Mouse (Mus musculus) urinary bladder, postnatal 36 days (tissue): ENCODE measurements around the gene Mn1.

ENCODE experiments used
- DNase-seq, 2 experiments: peaks; one replicate each; pipeline ENCODE4 v3.0.0; 2022; ENCODE audit warnings: low spot score in 2 of 2, mixed read lengths in 1 of 2

Gene Mn1

DNA sequence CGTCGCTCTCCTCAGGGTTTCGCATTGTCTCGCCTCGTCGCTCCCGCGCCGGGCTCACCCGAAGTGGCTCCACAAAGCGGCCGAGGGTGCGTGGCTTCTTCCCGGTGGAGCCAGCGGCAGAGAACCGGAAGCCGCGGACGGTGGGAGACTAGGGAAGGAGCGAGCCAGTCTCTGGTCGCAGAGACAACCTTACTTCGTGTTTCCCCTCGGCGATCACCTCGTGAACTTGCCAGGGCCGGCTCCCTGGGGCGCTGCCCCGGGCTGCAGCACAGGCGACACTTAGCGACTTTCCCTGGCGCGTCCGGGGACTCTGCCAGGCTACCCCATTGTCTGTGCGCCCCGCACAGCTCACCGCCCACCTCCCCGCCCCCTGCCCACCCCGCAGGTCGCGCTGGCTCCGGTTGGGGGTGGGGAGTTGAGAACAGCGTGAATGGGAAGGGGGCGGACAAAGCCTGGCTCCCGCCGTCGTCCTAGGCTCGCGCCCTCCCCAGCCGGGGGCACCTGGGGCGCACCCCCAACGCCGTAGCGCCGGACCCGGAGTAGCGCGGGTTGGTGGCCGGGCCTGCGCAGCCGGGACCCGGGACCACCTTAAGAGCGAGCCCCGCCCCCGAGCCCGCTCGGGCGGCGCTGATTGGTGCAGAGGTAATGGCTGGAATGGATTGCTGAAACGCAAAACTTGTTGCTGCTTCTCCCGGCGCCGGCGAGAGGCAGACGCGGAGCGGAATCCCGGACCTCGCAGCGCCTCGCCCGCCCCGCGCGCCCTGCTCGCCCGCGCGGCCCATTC lies at the start of gene Mn1:
Gene Mn1, plus strand, starts transcription at position 772 of the 784 bp plus-strand sequence.
- DNase-seq: peak; percentile 68 to 85

DNA sequence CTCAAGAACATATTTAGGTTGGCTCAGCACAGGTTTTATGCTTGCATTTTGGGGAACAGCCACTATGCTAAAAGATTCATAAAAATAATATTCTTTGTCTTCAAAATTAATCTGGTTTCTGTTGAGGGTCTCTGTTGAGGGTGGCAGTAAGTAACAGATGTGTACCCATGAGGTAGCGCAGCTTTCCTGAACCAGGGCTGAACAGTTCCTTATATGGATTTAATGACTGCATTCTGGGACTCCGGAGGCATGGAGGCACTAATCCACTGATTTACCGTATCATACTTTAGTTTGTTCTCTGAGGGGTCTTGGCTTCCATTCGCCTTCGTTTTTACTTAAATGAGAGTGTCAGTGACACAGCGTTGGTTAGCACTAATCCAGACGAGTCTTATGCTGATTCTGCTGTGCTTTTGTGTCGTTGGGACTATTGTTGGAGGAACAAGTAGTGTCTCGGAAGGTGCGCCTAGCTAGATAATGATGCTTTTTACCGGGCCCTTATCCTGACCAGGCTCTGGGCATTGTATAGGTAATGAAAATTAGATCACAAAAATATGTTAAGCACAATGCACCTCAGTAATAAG lies 49.1 kb upstream of the Mn1 start:
- no peak for DNase-seq

DNA sequence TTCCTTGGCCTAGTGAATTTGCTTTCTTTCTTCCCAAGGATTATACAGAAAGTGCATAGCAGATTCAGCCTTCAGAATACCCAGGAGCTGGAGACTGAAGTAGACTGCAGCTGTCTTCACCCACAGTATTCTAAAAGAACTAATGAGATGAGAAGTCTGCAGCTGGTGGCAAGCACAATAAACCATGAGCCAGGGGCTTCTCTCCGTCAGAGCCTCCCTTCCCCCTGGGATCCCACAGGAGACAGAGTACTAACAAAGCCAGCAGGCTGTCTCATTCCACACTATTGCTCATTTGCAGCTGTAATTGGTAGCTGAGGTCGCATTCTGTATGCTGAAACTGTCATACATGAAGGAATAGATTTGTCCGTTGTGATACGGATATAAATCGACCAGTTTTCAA lies 48.6 kb upstream of the Mn1 start:
- DNase-seq: no peak

DNA sequence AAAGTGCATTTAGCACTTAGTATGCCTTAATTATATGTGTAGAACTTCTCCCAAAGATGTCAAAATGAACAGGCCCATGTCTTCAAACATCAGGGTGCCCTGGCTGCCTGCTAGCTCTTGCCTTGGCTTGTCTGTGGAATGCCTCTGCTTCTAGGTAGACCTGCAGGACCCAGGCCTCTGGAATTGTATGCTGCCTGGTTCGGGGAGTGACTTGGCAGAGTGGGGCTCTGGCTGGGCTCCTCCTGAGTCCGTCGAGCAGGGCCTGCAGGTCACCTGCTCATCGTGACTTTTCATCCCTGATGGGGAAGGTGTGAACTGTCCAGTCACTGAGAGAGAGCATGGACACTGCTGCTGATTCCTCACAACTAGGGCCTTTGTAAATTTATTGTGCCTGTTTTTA lies 41.5 kb upstream of the Mn1 start:
- DNase-seq: no peak

DNA sequence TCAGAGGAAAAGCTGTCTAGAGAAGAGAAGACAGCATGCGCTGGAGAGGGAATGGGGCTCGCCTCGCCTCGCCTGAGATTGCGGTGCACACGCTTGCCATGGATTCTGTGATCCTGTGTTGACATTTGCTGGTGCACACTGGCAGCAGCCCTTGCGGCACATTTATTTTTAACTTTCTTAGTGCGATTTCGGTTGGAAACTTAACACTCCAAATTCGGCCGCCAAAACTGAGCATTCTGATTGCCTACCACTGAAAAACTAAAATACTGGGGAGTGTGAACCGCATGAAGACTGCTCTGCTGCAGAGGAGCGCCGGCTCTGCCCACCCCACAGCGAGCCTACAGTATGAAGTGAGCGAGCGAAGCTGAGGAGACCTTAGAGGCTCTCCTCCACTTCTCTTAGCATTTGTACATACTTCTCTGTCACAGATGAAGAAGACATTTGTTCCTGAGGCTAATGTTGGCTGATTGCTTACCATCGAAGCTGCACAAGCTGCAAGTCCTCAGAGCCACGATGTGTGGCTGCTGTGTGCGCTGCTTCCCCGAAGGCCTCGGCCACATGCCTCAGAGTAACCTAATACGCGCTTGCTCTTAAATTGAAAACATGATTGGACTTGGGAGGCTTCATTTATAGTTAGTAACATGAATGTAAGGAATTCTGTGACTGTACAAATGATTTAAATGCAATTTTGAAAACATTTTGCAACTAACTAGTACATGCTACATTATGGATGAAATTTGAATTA lies 40.7 kb upstream of the Mn1 start:
- no peak for DNase-seq

DNA sequence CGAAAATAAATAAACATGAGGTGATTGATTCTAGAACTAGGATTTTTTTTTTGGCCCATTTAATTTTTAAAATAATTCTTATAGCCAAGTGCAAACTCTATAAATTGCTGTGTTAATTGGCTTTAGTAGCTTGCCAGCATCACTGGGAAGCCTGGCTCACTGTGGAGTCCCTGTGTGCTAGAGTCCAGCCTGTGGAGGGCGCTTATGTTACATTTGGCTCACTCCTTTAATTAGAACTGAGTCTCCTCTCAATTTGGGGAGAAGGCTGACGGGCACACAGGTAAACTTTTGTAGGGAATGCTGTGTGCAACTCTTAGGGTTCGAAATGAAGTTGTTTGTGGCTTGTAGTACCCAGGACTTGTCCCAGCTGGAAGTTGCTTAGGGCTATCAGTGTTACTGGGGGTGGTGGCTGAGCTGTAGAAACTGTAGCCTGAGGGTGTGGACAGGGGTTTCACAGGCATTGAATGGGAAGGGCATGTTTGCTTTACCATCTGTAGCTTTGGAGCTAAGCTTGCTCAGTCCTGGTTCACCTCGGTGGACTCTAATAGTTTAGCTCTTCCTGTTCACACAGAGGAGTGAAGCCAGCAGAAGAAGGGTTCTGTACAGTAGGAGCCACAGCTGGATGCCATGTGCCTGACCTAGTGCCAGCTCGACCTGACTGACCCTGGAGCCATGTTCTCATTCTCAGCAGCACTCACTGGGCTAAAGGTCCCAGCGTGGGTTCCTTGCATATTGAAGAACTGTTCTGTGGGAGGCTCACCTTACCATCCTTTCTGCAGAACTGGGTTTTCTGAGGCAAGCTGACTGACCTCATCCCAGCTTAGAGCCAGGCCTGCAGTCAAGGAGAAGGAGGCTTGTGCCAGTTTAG lies 38.8 kb upstream of the Mn1 start:
- DNase-seq: peak in 1 of 2 experiments; percentile 46

DNA sequence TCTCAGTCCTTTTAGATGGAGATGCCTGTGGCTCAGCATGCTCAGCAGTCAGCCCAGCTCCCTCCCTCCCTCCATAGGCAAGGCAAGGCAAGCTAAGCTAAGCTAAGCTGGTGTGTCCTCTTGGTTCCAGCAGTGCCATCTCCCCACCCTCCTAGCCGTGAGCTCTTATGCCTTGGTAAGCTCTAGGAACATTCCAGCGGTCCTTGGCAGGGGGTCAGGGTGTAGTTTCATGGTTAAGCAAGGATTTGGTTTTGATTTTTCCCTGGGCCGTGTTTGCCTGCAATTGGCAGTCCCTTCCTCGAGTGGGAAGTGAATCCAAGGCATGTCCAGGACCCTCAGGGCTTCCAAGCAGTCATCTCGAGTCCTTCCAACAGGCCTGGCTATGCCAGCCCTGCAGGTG lies 33.8 kb upstream of the Mn1 start:
- peak in 1 of 2 experiments; percentile 28 for DNase-seq

DNA sequence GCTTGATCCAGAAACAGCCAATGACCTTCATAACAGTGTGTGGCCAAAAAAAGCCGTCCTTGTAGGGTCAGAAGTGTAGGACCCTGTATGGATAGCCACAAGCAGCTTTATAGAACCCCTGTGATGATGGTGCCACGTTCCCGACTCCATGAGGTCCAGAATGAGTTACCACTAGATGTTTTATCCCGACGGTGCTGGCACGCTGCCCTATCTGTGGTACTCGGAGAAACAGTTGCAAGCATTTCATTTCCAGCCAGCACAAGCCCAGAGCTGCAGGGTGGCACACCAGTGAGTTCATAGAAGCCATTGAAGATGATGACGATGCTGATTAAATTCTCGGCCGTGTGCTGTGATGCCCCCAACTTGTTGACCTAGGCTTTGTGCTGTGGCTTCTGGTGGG lies 26.3 kb upstream of the Mn1 start:
- no peak for DNase-seq

DNA sequence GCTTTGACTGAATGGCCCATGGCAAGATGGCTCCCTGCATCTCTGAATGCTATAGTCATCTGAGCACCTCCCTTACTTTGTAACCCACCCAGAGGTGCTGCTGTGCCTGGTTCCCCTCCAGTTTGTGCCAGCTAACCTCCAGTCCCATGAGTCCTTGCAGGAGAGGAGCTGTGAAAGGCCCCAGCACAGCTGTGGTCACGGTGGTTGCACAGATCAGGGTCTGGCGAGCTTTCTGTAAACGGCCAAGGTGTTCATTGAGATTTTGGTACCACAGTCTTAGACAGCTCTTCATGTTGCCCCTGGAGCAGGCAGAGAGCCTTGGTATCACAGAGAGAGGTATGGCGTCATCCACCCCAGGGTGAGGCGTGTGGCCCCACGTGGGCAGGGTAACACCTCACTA lies 25.7 kb upstream of the Mn1 start:
- no peak for DNase-seq

DNA sequence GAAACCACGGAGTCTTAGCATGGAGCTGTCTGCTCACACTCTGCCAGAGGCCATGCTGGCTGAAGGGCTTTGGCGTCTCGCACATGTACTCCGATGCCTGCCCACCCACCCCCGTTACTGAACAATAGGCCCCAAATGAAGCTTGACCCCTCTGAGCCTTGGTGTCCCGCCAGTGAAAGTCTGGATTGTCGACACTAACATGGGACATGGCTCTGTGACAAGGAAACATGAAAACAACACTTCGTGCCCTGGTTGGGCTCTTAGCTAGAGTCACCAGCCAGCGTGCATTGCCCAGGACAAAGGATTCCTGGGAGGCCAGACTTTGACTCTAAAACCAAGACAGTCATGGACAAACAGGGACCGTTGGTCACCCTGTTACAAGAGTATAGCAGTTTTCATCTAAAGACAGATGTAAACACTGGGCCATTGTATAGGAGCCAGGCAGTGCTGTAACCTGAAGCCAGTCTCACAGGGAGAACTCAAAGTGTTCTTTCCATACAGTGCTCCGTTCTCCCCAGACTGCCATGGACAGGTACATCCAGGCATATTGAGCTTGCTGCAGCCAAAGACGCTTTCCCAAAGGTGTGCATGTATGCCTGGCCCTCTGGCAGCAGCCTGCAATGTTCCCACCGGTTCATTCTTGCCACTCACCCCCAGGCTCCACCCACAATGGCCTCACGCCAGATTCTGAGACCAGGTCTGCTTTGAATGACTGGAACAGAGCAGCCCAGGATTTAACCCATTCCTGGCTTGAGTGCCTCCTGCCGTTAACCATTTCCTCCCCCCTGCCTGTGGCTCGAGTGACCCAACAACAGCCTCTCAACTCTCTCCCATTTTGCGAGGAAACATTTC lies 23.6 kb upstream of the Mn1 start:
- DNase-seq: peak; percentile 28 to 57

DNA sequence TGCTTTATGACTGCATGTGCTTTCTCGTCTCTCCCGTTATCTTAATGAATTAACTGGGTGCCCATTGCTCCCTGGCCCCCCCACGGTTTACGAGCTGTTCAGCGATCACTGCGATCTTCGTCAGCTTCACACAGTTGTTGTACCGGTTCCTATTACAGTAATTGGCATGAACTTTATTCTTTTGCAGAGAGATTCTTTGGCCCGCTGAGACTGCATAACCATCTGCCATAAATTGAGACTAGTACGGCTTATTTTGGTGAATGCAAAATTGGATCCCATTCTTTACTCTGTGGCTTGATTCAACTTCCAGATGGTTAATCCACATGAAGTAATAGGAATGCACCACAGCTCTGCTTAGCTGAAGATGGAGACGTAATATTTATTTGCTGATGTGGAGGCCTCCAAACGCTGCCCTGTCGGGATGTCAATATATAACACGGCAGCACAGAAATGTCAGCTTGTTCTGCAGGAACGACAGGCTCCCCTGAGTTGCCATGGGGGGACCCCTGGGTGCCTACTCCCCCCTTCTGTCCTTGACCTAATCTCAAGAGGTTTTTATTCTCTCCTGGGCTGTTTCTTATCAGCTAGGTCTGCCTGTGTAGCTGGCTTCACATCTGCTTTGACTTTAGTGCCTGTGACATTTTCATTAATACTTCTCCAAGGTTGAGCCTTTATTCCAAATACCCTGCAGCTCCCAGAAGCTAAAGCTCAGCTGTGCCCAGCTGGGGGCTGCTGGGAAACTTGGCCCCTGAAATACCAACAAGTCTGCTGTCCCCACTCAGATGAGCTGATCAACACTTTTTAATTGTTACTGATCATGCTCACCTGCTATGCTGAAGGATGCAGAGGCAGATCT lies 22.7 kb upstream of the Mn1 start:
- DNase-seq: no peak

DNA sequence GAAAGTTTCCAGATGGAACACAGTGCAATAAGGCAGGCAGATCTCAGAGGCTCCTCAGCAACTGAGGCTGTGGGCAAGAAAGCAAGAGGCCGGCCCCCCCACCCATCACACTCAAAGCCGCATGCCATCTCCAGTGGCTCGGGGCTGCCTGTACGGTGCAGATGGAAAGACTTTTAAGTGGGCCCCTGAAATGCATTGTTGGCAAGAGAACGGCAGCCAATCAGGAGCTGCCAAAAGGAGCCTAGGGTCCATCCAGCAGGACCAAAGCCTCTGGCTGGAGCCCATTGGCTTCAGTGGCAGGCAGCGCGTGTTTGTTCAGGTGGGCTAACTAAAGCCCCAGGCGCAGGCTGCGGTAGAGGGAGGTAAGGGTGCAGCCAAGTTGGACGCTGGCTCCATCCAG lies 21.4 kb upstream of the Mn1 start:
- DNase-seq: no peak

DNA sequence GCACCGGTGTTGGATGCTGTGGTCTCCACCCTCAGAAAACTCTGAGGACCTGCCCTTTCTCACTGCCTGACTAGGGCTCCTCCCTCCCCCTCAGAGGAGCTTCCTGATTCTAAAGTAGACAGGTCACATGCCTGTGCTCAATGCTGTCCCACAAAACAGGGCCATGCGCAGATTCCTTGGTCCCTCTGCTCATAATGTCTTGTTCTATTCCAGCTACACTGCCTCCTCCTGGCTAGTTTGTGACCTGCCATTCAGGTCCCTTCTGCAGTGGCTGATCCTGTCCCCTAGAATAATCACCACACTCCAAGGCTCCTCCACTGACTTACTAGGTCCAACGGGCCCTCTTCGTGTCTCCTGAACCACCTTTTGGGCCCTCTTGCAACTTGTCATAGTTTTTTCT lies 21.0 kb upstream of the Mn1 start:
- no peak for DNase-seq

DNA sequence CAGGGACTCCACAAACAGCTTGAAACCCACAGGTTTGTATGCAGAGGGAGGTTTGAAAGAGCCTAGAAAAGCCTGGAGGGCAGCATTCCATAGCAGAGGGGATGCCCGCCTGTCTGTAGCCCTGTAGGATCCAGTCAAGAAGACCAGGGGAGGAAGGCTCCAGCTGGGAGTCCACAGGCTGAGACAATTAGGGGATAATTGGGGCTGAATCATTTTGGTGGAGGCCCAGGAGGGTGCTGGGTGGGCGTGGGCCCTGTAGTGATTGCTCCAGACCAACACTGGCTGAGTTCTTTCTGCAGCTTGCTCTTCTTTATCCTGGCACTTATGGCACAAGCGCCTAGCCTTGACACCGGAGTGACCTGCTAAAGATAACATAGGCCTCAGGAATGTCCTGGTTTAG lies 18.7 kb upstream of the Mn1 start:
- DNase-seq: no peak

DNA sequence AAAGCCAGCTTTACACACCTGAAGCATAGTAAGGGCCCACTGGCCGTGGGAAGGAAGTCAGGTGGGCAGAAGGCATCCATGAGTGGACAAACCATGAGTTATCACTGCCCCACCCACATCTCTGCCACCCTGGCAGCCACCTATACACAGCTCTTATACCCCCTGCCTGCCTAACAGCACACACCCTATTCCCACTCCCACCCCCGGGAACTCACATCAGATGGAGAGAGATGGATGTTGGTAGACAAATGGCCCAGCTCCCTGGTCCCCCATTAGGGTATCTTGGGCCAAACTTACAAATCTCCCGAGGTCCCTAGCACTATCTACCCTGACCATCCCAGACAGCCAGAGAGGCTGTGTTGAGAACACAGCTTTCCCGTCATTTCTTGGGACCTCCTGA lies 17.9 kb upstream of the Mn1 start:
- DNase-seq: no peak

DNA sequence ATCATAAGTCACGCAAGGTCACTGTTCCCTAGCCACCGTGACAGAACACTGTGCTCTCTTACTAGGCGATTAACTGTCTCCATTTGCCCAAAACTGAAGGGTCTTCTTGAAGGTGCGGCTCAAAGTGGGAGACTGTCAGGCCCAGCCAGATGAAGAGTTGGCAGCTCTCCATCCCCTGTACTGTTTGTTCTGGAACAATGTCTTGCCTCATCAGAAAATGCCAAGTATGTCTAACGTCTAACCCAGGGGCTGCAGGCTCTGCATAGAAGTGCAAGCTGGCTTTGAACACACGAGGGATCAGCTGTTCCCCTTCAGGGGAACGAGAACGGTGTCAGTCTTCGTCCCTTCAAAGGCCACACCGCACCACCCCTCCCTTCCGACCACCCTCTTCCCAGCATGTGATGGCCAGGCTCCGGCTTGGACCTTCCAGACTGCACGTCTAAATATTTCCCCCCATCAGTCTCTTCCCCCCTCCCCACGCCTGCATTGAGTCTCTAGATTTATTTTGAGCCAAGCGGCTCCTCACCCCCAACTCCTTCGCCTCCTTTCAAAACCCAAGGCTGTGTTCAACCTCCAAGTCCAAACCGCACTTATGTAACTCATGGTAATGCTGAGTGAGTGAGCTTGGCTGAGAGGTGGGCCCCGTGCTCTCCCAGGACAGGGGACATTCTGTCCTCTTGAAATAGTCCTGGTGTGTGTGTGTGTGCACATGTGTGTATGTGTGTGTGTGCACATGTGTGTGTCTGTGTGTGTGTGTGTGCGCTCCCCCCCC lies 15.1 kb upstream of the Mn1 start:
- DNase-seq: no peak

DNA sequence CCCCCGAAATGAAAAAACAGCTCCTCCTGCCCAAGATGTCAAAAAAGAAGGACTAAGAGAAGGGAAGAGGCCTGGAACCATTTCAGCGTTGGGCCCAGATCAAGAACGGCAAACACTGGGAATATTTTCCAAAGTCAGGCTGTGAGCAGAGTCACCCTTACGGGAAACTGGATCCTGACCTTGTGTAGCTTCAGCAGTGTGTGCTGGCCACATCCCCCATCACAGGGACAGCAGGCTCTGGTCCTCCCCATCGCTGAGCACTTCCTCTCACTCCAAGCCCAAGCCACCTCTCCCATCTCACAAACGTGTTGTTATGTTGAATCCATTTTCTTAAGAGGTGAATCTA lies 14.5 kb upstream of the Mn1 start:
- no peak for DNase-seq

DNA sequence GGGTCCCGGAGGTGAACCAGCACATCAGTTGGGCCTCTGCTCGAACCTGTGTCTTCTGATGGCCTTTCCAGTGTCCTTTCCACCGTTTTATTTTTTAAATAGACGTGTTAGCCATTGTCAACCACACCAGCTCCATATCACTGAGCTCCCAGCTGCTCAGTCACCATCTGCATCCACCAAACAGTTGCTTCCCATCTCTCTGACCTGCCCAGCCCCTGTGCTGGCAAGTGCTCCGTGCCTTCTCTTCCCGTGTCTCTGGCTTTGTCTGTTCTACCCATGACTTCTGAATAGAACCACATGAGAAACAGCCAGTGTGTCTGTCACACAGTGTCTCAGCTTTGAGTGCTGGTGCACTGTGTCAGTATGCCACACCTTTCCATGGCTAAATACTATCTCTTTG lies 12.4 kb upstream of the Mn1 start:
- DNase-seq: no peak

DNA sequence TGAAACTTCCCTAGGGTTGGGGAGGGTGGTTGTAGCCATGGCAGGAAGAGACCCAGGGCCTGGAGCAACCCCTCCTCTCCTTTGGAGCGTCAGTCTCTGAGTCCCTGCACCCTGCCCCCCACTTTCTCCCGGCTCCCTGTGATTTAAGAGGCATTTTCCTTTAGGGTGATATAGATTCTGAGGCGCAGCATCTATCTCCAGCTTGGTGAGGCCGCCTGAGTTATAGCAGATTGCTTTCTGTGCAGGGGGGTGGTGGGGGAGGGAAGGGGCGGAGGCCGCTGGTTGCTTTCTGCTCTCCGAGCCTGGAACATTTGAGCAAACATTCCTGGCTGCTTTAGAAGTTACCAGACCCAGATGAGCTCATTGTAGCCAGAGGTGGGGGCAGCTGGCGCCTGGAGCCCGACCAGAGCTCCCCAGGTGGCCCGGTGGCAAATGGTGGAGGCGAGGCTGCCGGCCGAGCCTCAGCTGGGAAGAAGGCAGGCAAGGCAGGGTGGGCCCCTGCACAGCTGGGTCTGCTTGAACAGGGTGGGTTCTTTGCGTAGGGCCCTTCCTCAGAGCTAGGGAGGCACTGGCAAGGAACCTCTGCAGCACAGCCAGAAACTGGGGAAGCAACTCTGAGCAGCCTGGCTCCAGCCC lies 8.6 kb upstream of the Mn1 start:
- DNase-seq: no peak
